Mouse (Mus musculus) CH12.LX (cell line): Measurements from ENCODE around the gene Shisa8. TPM values are rescaled to one million over a fixed set of nuclear protein-coding genes. Genes with fewer than 3 reads are reported as not detected.

ENCODE experiments used
- DNase-seq: peaks from one replicate; pipeline ENCODE4 v3.0.0-alpha.2; 2013; ENCODE audit errors: extremely low read depth
- H3K27ac ChIP-seq: 2 replicates; pipeline ENCODE4 v1.5.1; 2012; ENCODE audit warnings: low read depth, mild to moderate bottlenecking, control low read depth, moderate library complexity; ENCODE audit not compliant: insufficient read depth
- H3K27me3 ChIP-seq: replicated peaks from 2 replicates; pipeline ENCODE3; 2012; ENCODE audit warnings: inconsistent platforms
- H3K36me3 ChIP-seq, 2 experiments: replicated peaks in 1 of 2; 2 replicates each; pipeline versions ENCODE3 to v1.6.1; 2012; ENCODE audit warnings: inconsistent platforms in 1 of 2, low read length in 1 of 2, mild to moderate bottlenecking in 1 of 2, mixed read lengths in 1 of 2, moderate library complexity in 1 of 2; ENCODE audit not compliant: control insufficient read depth in 1 of 2, insufficient read depth in 1 of 2
- H3K4me1 ChIP-seq, 2 experiments: 2 replicates each; pipeline ENCODE4 v1.6.1; 2012; ENCODE audit warnings: inconsistent platforms in 1 of 2, moderate library complexity in 1 of 2; ENCODE audit not compliant: insufficient read depth in 2 of 2, control insufficient read depth in 1 of 2
- H3K4me2 ChIP-seq: 2 replicates; pipeline ENCODE4 v1.6.1; 2012; ENCODE audit warnings: low read depth, mild to moderate bottlenecking, control low read depth; ENCODE audit not compliant: poor library complexity, insufficient read depth, severe bottlenecking
- H3K4me3 ChIP-seq, 3 experiments: fragments of 150-350 bp in 1 of 3; sonication (generic) in 1 of 3; replicated peaks in 1 of 3; 2 replicates each; pipeline versions ENCODE3 to v1.5.1; 2011 to 2012; ENCODE audit warnings: low read depth in 2 of 3, low read length in 2 of 3, mild to moderate bottlenecking in 2 of 3, moderate library complexity in 2 of 3, control low read depth in 1 of 3, improper control_type of control experiment in 1 of 3, inconsistent platforms in 1 of 3, mixed read lengths in 1 of 3; ENCODE audit not compliant: poor library complexity in 1 of 3
- H3K79me2 ChIP-seq: replicated peaks from 2 replicates; pipeline ENCODE4 v1.6.1; 2012; ENCODE audit warnings: mild to moderate bottlenecking, moderate library complexity; ENCODE audit not compliant: control insufficient read depth, poor library complexity, insufficient read depth, severe bottlenecking; ENCODE audit errors: extremely low read depth
- H3K9ac ChIP-seq: 2 replicates; pipeline ENCODE4 v1.6.1; 2012; ENCODE audit warnings: low read depth, mild to moderate bottlenecking, control low read depth, moderate library complexity; ENCODE audit not compliant: insufficient read depth
- H3K9me3 ChIP-seq: replicated peaks from 2 replicates; pipeline ENCODE3; 2012; ENCODE audit warnings: low read length, inconsistent platforms, mixed read lengths
- BHLHE40 ChIP-seq: IDR thresholded peaks from 2 replicates; pipeline ENCODE4 v1.6.1; 2011; ENCODE audit warnings: mild to moderate bottlenecking, low read depth, low read length, improper control_type of control experiment
- EP300 ChIP-seq: IDR thresholded peaks from 2 replicates; pipeline ENCODE4 v1.6.1; 2011; ENCODE audit warnings: low read length, improper control_type of control experiment
- ETS1 ChIP-seq: conservative IDR thresholded peaks from 2 replicates; pipeline ENCODE4 v1.6.1; 2012; ENCODE audit warnings: low read depth, mild to moderate bottlenecking, inconsistent platforms, low read length, improper control_type of control experiment, moderate library complexity
- HCFC1 ChIP-seq: IDR thresholded peaks from 2 replicates; pipeline ENCODE4 v1.6.1; 2012; ENCODE audit warnings: low read depth, mild to moderate bottlenecking, inconsistent platforms, low read length, improper control_type of control experiment
- IRF4 ChIP-seq: IDR thresholded peaks from 2 replicates; pipeline ENCODE4 v1.6.1; 2014; ENCODE audit warnings: low read depth, mild to moderate bottlenecking, inconsistent platforms, low read length, improper control_type of control experiment
- JUN ChIP-seq: IDR thresholded peaks from 2 replicates; pipeline ENCODE4 v1.6.1; 2011; ENCODE audit warnings: low read depth, mild to moderate bottlenecking, low read length, improper control_type of control experiment, moderate library complexity; ENCODE audit not compliant: insufficient read depth
- KAT2A ChIP-seq: IDR thresholded peaks from 2 replicates; pipeline ENCODE4 v1.6.1; 2012; ENCODE audit warnings: low read length, improper control_type of control experiment, inconsistent platforms; ENCODE audit not compliant: insufficient replicate concordance
- MAFK ChIP-seq: IDR thresholded peaks from 2 replicates; pipeline ENCODE4 v1.6.1; 2011; ENCODE audit warnings: low read length, improper control_type of control experiment; ENCODE audit not compliant: insufficient replicate concordance
- MAX ChIP-seq: IDR thresholded peaks from 2 replicates; pipeline ENCODE4 v1.6.1; 2011; ENCODE audit warnings: low read length, improper control_type of control experiment
- MAZ ChIP-seq: IDR thresholded peaks from 2 replicates; pipeline ENCODE4 v1.6.1; 2012; ENCODE audit warnings: low read depth, mild to moderate bottlenecking, inconsistent platforms, low read length, improper control_type of control experiment, moderate library complexity
- MEF2A ChIP-seq: IDR thresholded peaks from 2 replicates; pipeline ENCODE4 v1.6.1; 2014; ENCODE audit warnings: low read depth, mild to moderate bottlenecking, inconsistent platforms, low read length, improper control_type of control experiment, borderline replicate concordance
- MXI1 ChIP-seq: IDR thresholded peaks from 2 replicates; pipeline ENCODE4 v1.6.1; 2011; ENCODE audit warnings: mild to moderate bottlenecking, low read depth, low read length, improper control_type of control experiment
- NELFE ChIP-seq: IDR thresholded peaks from 2 replicates; pipeline ENCODE4 v1.6.1; 2011; ENCODE audit warnings: low read depth, low read length, improper control_type of control experiment
- NRF1 ChIP-seq: IDR thresholded peaks from 2 replicates; pipeline ENCODE4 v1.6.1; 2014; ENCODE audit warnings: low read depth, mild to moderate bottlenecking, inconsistent platforms, low read length, improper control_type of control experiment, moderate library complexity
- RAD21 ChIP-seq: IDR thresholded peaks from 2 replicates; pipeline ENCODE4 v1.6.1; 2011; ENCODE audit warnings: low read depth, mild to moderate bottlenecking, low read length, improper control_type of control experiment, moderate library complexity
- RCOR1 ChIP-seq: conservative IDR thresholded peaks from 2 replicates; pipeline ENCODE4 v1.6.1; 2012; ENCODE audit warnings: low read depth, mild to moderate bottlenecking, inconsistent platforms, low read length, improper control_type of control experiment
- TCF12 ChIP-seq: IDR thresholded peaks from 2 replicates; pipeline ENCODE4 v1.6.1; 2014; ENCODE audit warnings: low read depth, mild to moderate bottlenecking, inconsistent platforms, low read length, improper control_type of control experiment
- UBTF ChIP-seq: IDR thresholded peaks from 2 replicates; pipeline ENCODE4 v1.6.1; 2012; ENCODE audit warnings: low read depth, mild to moderate bottlenecking, inconsistent platforms, low read length, improper control_type of control experiment, moderate library complexity
- USF2 ChIP-seq: conservative IDR thresholded peaks from 2 replicates; pipeline ENCODE4 v1.6.1; 2011; ENCODE audit warnings: low read depth, low read length, improper control_type of control experiment
- ZMIZ1 ChIP-seq: IDR thresholded peaks from 2 replicates; pipeline ENCODE4 v1.6.1; 2012; ENCODE audit warnings: low read depth, mild to moderate bottlenecking, inconsistent platforms, low read length, improper control_type of control experiment
- ZNF384 ChIP-seq: IDR thresholded peaks from 2 replicates; pipeline ENCODE4 v1.6.1; 2012; ENCODE audit warnings: low read depth, low read length, improper control_type of control experiment, inconsistent platforms
- dilution Hi-C: fragments of 300-500 bp; cut with MboI; formaldehyde crosslinking; loops from 2 replicates; pipeline ENCODE4 v1.14.3; 2020; ENCODE audit warnings: low sequenced_read_pairs; ENCODE audit not compliant: extremely low pct_unique_long_range_greater_than_20kb, extremely low pct_ligation_motif_present
- in situ Hi-C: fragments of 300-500 bp; cut with MboI; formaldehyde crosslinking; loops from 3 replicates; pipeline ENCODE4 v1.14.3; 2019; ENCODE audit warnings: low sequenced_read_pairs, low pct_ligation_motif_present, low pct_unique_long_range_greater_than_20kb, mixed read lengths
- polyA plus RNA-seq: library from polyadenylated mRNA; unstranded; fragments of >175 nt; gene quantifications from 2 replicates; pipeline ENCODE4 v1.2.1, GENCODE M21; 2012; ENCODE audit warnings: low read depth; ENCODE audit not compliant: insufficient read length
- total RNA-seq, 2 experiments: library from RNA; depleted of rRNA; stranded (reverse); fragments of 300-350 nt in 1 of 2; fragments of >200 nt in 1 of 2; gene quantifications; 2 replicates each; pipeline ENCODE4 v1.2.3; 2012 to 2014

Shisa8 gene
- total and polyA plus RNA-seq, 3 experiments: 83.4 to 159 (median 103) TPM

DNA sequence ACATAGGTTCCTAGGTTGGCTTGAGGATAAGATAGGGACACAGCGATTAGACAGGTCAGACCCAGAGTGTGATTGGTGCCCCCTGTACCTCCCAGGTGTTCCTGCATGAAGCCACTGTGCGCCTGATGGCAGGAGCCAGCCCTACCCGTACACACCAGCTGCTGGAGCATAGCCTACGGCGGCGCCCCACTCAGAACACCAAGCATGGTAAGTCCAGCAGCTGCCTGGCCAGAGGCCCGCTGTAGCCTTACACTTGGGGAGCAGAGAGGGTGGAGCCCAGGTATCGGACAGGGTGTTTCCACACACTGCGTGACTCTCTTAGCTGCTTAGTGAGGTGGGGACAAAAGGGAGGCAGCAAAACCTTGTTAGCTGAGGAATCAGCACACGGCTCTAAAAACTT lies 9.5 kb downstream of the Shisa8 start:
- dilution Hi-C loops: no loop called here
- in situ Hi-C loops: no loop called here
- Histone ChIP-seq H3K36me3 (peaks cover 92 to 99% of the 10 kb centered on the region in 2 experiments), H3K4me1 (peaks cover 6 to 38% of the 10 kb centered on the region in 2 experiments; a peak in 3 of 4 replicates), H3K27ac (0 out of 2 replicates have a peak overlapping the region, but pooled peaks have one; percentile 3), H3K9me3 (peaks cover 9% of the 10 kb centered on the region), H3K27me3 (no peaks in the 10 kb centered on the region), H3K79me2 (peaks cover 5% of the 10 kb centered on the region; the same call in 1 of the 2 replicates), H3K4me2 (no peak overlapping the region), H3K4me3 (no peak overlapping the region), H3K9ac (no peak overlapping the region)
- DNase-seq: no peak
- TF ChIP-seq JUN: no peak
- no peak for TF ChIP-seq USF2
- no peak for TF ChIP-seq IRF4
- TF ChIP-seq MAFK: no peak
- TF ChIP-seq NRF1: no peak
- TF ChIP-seq ZNF384: no peak
- no peak for TF ChIP-seq HCFC1
- no peak for TF ChIP-seq EP300
- TF ChIP-seq MAX: no peak
- TF ChIP-seq NELFE: no peak
- no peak for TF ChIP-seq RCOR1
- TF ChIP-seq MEF2A: no peak
- no peak for TF ChIP-seq MAZ
- TF ChIP-seq TCF12: no peak
- TF ChIP-seq ETS1: no peak
- TF ChIP-seq UBTF: no peak
- TF ChIP-seq KAT2A: no peak
- no peak for TF ChIP-seq RAD21

DNA sequence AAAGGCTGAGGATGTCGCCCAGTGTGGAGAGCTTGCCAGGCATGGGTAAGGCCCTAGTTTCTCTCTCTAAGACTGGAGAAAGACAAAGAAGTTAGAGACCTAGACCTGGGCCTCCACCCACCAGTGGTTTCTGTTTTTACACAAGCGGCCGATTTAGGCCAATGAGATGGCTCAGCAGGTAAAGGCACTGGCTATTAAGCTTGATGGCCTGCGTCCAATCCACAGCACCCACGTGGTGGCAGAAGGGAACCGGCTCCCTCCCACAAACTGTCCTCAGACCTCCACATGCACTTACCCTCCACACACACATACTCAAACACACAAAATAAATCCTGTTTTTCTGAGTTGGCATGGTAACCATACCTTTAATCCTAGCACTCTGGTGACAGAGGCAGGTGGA lies 10.5 kb downstream of the Shisa8 start:
- Histone ChIP-seq H3K36me3 (peaks cover 92 to 99% of the 10 kb centered on the region in 2 experiments), H3K27ac (no peak overlapping the region), H3K27me3 (no peaks in the 10 kb centered on the region), H3K4me3 (no peak overlapping the region), H3K9ac (no peak overlapping the region), H3K4me1 (peaks cover 6 to 38% of the 10 kb centered on the region in 2 experiments; a peak in 3 of 4 replicates), H3K9me3 (peaks cover 6% of the 10 kb centered on the region), H3K79me2 (no peaks in the 10 kb centered on the region; the same call in 1 of the 2 replicates), H3K4me2 (no peak overlapping the region)
- dilution Hi-C loops: no loop called here
- in situ Hi-C loops: no loop called here
- no peak for DNase-seq
- TF ChIP-seq MXI1: no peak
- TF ChIP-seq MAX: no peak
- TF ChIP-seq BHLHE40: no peak
- no peak for TF ChIP-seq ZMIZ1
